Mouse (Mus musculus): ENCODE data around the gene Zmynd15. TPM values are rescaled to one million over a fixed set of nuclear protein-coding genes. Genes with fewer than 3 reads are reported as not detected.
"Not testable (repeated sequence)": the region's sequence is repeated elsewhere in the genome, so short reads cannot be mapped to it uniquely, and the experiment has no call there.

The Zmynd15 gene
- total RNA-seq, 1 experiment from 2014 or later = not detected

- no peak for ATAC-seq (replicated peaks; ENCODE audit: low read depth, poor library complexity, severe bottlenecking)
These were observed 14.6 kb upstream of the Zmynd15 start for GRCm38 (mm10) chr11:70444667-70445066.

GRCm38 (mm10) chr11:70446756-70447155, 12.5 kb upstream of the Zmynd15 start:
- peak; percentile 62; the same call in 1 of the 2 replicates for ATAC-seq (replicated peaks; ENCODE audit: low read depth, poor library complexity, severe bottlenecking)

GRCm38 (mm10) chr11:70447373-70447772, 11.9 kb upstream of the Zmynd15 start:
- no peak for ATAC-seq (replicated peaks; ENCODE audit: low read depth, poor library complexity, severe bottlenecking)

- ATAC-seq (replicated peaks; ENCODE audit: low read depth, poor library complexity, severe bottlenecking) = no peak
These were observed 8.3 kb upstream of the Zmynd15 start for GRCm38 (mm10) chr11:70450926-70451325.

- ATAC-seq (replicated peaks; ENCODE audit: low read depth, poor library complexity, severe bottlenecking) = peak; percentile 92
These were observed 7.3 kb upstream of the Zmynd15 start, which contains the start of gene Med11 for GRCm38 (mm10) chr11:70451797-70452498. Gene Med11, plus strand, starts transcription at chr11:70451919.

GRCm38 (mm10) chr11:70453261-70454044, 5.8 kb upstream of the Zmynd15 start:
- no peak for ATAC-seq (replicated peaks; ENCODE audit: low read depth, poor library complexity, severe bottlenecking)

GRCm38 (mm10) chr11:70459601-70460101, 418 bp downstream of the Zmynd15 start, which contains the start of gene Cxcl16:
Gene Cxcl16, minus strand, starts transcription at chr11:70459984.
- peak; percentile 44 for ATAC-seq (replicated peaks; ENCODE audit: low read depth, poor library complexity, severe bottlenecking)

- no peak for ATAC-seq (replicated peaks; ENCODE audit: low read depth, poor library complexity, severe bottlenecking)
These were observed 4.7 kb downstream of the Zmynd15 start for GRCm38 (mm10) chr11:70463970-70464369.

- ATAC-seq (replicated peaks; ENCODE audit: low read depth, poor library complexity, severe bottlenecking) = no peak
These were observed 6.0 kb downstream of the Zmynd15 start for GRCm38 (mm10) chr11:70465211-70465610.

- ATAC-seq (replicated peaks; ENCODE audit: low read depth, poor library complexity, severe bottlenecking) = no peak
These were observed 6.6 kb downstream of the Zmynd15 start for GRCm38 (mm10) chr11:70465824-70466223.

GRCm38 (mm10) chr11:70467902-70468619, 8.8 kb downstream of the Zmynd15 start:
- ATAC-seq (replicated peaks; ENCODE audit: low read depth, poor library complexity, severe bottlenecking) = no peak

- no peak for ATAC-seq (replicated peaks; ENCODE audit: low read depth, poor library complexity, severe bottlenecking)
These were observed 10.5 kb downstream of the Zmynd15 start for GRCm38 (mm10) chr11:70469764-70470163.

- no peak for ATAC-seq (replicated peaks; ENCODE audit: low read depth, poor library complexity, severe bottlenecking)
These were observed 13.5 kb downstream of the Zmynd15 start for GRCm38 (mm10) chr11:70472716-70473115.

GRCm38 (mm10) chr11:70473291-70473690, 14.1 kb downstream of the Zmynd15 start:
- ATAC-seq (replicated peaks; ENCODE audit: low read depth, poor library complexity, severe bottlenecking) = not testable (repeated sequence)

- no peak for ATAC-seq (replicated peaks; ENCODE audit: low read depth, poor library complexity, severe bottlenecking)
These were observed 15.8 kb downstream of the Zmynd15 start for GRCm38 (mm10) chr11:70474872-70475534.

GRCm38 (mm10) chr11:70485498-70485897, 26.3 kb downstream of the Zmynd15 start:
- ATAC-seq (replicated peaks; ENCODE audit: low read depth, poor library complexity, severe bottlenecking) = no peak

- no peak for ATAC-seq (replicated peaks; ENCODE audit: low read depth, poor library complexity, severe bottlenecking)
These were observed 28.6 kb downstream of the Zmynd15 start for GRCm38 (mm10) chr11:70487816-70488215.

GRCm38 (mm10) chr11:70489138-70489537, 29.9 kb downstream of the Zmynd15 start:
- no peak for ATAC-seq (replicated peaks; ENCODE audit: low read depth, poor library complexity, severe bottlenecking)

GRCm38 (mm10) chr11:70489684-70490083, 30.5 kb downstream of the Zmynd15 start:
- ATAC-seq (replicated peaks; ENCODE audit: low read depth, poor library complexity, severe bottlenecking) = peak; percentile 90
